Mouse (Mus musculus): ENCODE data around the gene Spryd7.

Spryd7 gene

GRCm38 (mm10) chr14:61535811-61536210 lies 20.9 kb downstream of the Spryd7 start:
- DNase-seq (ENCODE audit: low spot score), result no peak

GRCm38 (mm10) chr14:61530966-61531365 lies 25.7 kb downstream of the Spryd7 start:
- no peak for DNase-seq (ENCODE audit: low spot score)

- no peak for DNase-seq (ENCODE audit: low spot score)
These were observed 26.3 kb downstream of the Spryd7 start for GRCm38 (mm10) chr14:61530396-61530795.

- DNase-seq (ENCODE audit: low spot score), result no peak
These were observed 27.2 kb downstream of the Spryd7 start for GRCm38 (mm10) chr14:61529533-61529932.

DNA sequence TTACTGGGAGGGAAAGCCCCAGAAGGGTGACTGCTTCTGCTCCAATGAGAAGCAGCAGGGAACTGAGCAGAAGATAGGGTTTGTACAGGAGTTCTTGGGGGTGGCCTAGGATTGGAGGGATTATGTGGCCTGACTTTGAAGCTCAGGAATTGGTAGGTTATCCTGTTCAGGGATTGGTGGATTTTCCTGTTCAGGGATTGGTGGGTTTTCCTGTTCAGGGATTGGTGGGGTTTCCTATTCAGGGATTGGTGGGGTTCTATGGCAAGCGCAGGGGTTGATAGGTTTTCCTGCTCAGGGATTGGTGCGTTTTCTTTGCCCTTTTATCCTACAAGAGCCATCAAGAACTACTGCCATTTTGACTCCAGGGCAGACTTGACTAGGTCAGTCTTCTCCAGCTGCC lies 30.7 kb downstream of the Spryd7 start:
- no peak for DNase-seq (ENCODE audit: low spot score)

DNA sequence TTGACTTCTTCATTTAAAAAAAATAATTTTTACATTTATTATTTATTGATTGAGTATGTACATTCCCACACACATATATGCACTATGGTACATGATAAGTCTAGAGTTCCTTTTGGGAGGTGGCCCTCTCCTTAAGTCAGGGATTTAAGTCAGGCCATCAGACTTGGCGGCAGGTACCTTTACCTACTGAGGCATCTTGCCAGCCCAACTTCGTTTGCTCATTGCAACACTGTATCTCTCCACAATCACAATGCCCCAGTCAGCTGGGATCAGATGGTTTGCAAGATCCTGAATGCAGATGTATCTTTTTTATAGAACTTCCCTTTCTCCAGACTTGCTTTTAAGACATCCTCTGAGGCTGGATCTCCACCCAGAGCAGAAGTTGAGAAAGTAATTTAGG lies 32.9 kb downstream of the Spryd7 start:
- no peak for DNase-seq (ENCODE audit: low spot score)

DNA sequence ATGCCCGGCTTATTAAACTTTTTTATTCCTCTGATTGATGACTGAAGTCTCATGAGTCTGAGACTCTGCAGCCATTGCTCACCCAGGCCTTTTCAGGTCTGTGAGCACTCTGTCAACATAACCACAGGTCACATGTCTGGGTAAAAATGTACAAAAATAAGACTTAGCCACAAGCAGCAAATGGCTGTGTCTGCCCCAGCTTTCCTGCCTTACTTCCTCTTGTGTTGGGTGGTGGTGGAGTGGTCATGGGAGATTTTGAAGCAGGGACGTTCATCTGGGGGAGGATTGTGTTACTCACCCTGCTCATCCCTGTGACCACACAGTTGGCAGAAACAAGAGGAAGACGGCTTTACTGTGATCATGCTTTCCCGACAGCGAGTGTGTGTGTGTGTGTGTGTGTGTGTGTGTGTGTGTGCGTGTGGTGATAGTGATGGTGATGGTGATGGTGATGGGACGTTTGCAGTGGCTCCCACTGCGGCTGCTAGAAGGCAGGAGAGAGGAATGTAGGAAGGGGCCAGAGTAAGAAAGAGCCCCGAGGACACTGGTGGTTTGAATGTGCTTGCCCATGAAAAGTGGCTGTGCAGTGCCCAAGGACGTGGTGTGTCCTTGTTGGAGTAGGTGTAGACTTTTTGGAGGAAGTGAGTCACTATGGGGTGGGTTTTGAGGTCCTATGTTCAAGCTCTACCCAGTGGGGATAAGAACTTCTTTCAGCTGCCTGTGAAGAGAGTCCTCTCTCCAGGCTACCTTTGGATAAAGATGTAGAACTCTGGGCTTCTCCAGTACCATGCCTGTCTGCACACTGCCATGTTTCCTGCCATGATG lies 37.8 kb downstream of the Spryd7 start:
- DNase-seq (ENCODE audit: low spot score), result no peak

- no peak for DNase-seq (ENCODE audit: low spot score)
These were observed 39.9 kb downstream of the Spryd7 start for GRCm38 (mm10) chr14:61516471-61517426.

GRCm38 (mm10) chr14:61511494-61511893 lies 45.2 kb downstream of the Spryd7 start:
- DNase-seq (ENCODE audit: low spot score), result no peak

DNA sequence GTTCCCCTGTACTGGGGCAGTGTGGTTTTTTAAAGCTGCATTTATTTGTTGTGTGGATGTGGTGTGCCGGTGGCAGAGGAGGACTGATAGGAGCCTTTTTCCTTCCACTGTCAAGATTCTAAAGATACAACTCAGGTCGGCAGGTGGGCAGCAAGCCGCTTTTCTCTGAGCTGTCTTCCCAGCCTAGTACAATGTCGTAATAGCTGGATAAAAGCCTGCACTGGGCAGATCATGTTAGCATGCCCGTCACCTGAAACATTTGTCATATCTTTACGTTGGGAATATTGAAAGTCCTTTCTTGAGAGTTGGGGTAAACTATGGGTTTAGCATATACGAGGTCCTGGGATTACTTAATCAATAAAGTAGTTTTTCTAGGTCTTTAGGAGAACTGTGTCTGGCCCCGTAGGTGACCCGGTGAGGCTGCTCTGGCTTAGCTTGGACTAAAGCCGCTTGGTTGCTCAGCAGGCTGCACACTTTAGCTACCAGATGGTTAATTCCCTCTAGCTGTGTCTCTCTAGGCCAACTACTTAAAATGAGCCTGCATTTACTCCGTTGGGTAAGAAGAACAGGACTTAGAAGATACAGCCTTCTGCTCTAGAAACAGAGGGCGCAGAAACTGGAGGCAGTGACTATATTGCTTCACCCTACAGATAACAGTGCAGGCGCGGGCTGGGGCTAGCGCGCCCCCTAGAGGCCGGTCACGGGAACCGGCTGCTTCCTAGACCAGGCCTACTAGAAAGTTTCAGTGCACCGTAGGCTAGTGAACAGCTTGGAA lies 58.8 kb downstream of the Spryd7 start:
- DNase-seq (ENCODE audit: low spot score), result peak; percentile 81

DNA sequence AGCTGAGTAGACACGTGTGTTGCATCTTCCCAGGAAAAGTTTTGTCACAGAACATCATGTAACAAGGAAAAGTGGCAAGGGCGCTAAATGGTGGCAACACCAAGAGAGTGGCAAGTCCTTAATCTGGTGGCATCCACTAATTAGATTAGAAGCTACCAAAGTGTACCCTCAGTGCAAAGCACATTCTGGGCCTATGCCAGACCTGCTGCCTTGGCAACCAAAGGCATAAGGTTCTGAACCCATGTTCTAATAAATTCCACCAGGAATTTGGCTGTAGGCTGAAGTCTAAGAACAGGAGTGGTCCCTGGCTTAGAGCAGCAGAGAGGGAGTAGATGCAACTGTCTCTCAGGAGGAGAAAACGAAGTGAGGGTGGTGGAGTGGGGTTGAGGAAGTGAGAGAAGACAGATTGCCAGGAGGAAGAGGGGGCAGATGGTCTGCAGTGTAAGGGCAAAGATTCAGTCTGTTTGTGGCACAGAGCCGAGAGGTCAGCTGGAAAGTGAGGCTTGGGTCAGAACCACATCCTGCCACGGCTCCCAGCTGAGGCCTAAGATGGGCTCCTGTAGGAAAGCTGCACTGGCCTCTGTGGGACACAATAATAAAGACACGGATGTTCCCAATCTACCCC lies 63.1 kb downstream of the Spryd7 start:
- no peak for DNase-seq (ENCODE audit: low spot score)

All from embryo, embryonic 10.5 days (tissue).